Mouse (Mus musculus) stomach, embryonic 16.5 days (tissue): Measurements from ENCODE around the gene Sorbs2. TPM values are rescaled to one million over a fixed set of nuclear protein-coding genes. Genes with fewer than 3 reads are reported as not detected.
A peak's percentile ranks its signal among the peaks of the same experiment; 100 is the strongest.

Experiments used
- ATAC-seq: fragments of 200-750 bp; cut with Nextera tagmentation; 2 replicates; pipeline ENCODE4 v1.8.0; 2017; ENCODE audit warnings: moderate number of reproducible peaks, moderate TSS enrichment; ENCODE audit not compliant: insufficient read depth, low FRiP score
- H3K27ac ChIP-seq: fragments of 300-500 bp; sonication (generic); 2 replicates; pipeline ENCODE4 v1.5.1; 2014; ENCODE audit warnings: low read length
- H3K27me3 ChIP-seq: fragments of 300-500 bp; sonication (generic); 2 replicates; pipeline ENCODE4 v1.6.1; 2014; ENCODE audit warnings: low read length, control low read depth, mixed read lengths; ENCODE audit not compliant: control insufficient read depth, insufficient read depth
- H3K36me3 ChIP-seq: fragments of 300-500 bp; sonication (generic); 2 replicates; pipeline ENCODE4 v1.6.1; 2014; ENCODE audit warnings: low read length; ENCODE audit not compliant: control insufficient read depth, insufficient read depth
- H3K4me1 ChIP-seq: fragments of 300-500 bp; sonication (generic); 2 replicates; pipeline ENCODE4 v1.6.1; 2014; ENCODE audit warnings: low read length, control low read depth, mixed read lengths; ENCODE audit not compliant: control insufficient read depth, insufficient read depth
- H3K4me2 ChIP-seq: fragments of 300-500 bp; sonication (generic); 2 replicates; pipeline ENCODE4 v1.6.1; 2014; ENCODE audit warnings: low read depth, low read length, mixed read lengths
- H3K4me3 ChIP-seq: fragments of 300-500 bp; sonication (generic); replicated peaks from 2 replicates; pipeline ENCODE4 v1.5.1; 2014; ENCODE audit warnings: mild to moderate bottlenecking, low read length
- H3K9ac ChIP-seq: fragments of 300-500 bp; sonication (generic); 2 replicates; pipeline ENCODE4 v1.6.1; 2014; ENCODE audit warnings: low read length
- H3K9me3 ChIP-seq: fragments of 300-500 bp; sonication (generic); replicated peaks from 2 replicates; pipeline ENCODE4 v1.6.1; 2016; ENCODE audit warnings: low read length, control low read depth; ENCODE audit not compliant: control insufficient read depth
- WGBS: fragments of 180-500 bp; shearing (Covaris S2); extraction: QIAGEN DNeasy Blood & Tissue Kit; methylation state at CpG from one replicate; pipeline ENCODE4 v1.1.7; 2014; 5-methylcytosine and 5-hydroxymethylcytosine counted together
- polyA plus RNA-seq: library from polyadenylated mRNA; unstranded; fragments of >200 nt; fragmentation: Nextera tagmentation; extraction: Ambion mirVana; gene quantifications from 2 replicates; pipeline ENCODE4 v1.2.1, GENCODE M21; 2015

Gene Sorbs2
- polyA plus RNA-seq, 1 experiment from 2014 or later: 28.3 TPM

DNA sequence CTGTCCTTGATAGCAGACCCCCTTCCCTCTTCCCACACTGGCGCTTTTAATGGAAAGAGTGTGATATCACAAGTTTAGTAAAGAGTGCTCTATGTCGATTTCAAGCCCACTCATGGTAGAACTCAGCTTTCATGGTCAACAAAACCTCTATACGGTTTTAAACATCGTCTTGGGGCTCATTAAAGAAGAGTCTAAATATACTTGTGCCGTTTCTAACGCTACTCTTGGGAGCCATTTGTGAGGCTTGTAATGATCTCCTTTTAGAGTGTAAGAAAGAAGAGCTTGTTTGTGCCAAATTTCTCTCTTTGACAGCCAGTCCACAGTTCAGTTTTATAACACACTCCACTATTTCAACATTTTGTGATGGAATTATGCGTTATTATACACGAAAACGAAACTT, 253.0 kb downstream of the Sorbs2 start:
- 0 out of 2 replicates have a peak overlapping the region, but pooled peaks have one; percentile 29 for H3K27ac ChIP-seq
- H3K4me2 ChIP-seq: no peak overlapping the region
- 0 out of 2 replicates have a peak, but pooled peaks cover 3% of the 10 kb centered on the region for H3K4me1 ChIP-seq
- H3K9ac ChIP-seq: no peak overlapping the region
- H3K36me3 ChIP-seq: no peaks in the 10 kb centered on the region
- H3K9me3 ChIP-seq: no peaks in the 10 kb centered on the region
- ATAC-seq: no peak
- 59% methylated on average over 9 of the region's 9 CpGs for WGBS
- H3K4me3 ChIP-seq: no peak overlapping the region
- H3K27me3 ChIP-seq: no peaks in the 10 kb centered on the region

DNA sequence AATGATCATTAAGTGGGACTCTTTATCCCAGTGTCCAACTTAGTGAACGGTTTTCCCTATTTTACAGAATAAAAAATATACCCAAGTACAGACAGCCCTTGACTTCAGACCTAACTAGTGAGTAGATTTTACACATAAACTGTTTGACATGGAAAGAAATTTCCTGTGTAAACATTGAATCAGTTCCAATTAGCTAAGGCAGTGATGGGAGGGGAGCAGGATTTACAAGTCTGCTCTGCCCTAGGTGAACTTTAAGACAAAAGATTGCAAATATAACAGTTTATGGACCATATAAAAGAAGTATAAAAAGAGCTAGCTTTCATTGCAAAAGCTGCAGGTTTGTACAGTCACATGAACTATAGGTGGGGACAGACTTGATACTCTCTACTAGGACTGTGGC, 253.5 kb downstream of the Sorbs2 start:
- H3K4me2 ChIP-seq: no peak overlapping the region
- no peaks in the 10 kb centered on the region for H3K36me3 ChIP-seq
- no peaks in the 10 kb centered on the region for H3K27me3 ChIP-seq
- peak overlapping the region; percentile 33; the same call in 1 of the 2 replicates for H3K27ac ChIP-seq
- 0 out of 2 replicates have a peak, but pooled peaks cover 3% of the 10 kb centered on the region for H3K4me1 ChIP-seq
- 36% methylated on average over 1 of the region's 1 CpGs for WGBS
- H3K4me3 ChIP-seq: no peak overlapping the region
- no peak overlapping the region for H3K9ac ChIP-seq
- no peak for ATAC-seq
- H3K9me3 ChIP-seq: no peaks in the 10 kb centered on the region

DNA sequence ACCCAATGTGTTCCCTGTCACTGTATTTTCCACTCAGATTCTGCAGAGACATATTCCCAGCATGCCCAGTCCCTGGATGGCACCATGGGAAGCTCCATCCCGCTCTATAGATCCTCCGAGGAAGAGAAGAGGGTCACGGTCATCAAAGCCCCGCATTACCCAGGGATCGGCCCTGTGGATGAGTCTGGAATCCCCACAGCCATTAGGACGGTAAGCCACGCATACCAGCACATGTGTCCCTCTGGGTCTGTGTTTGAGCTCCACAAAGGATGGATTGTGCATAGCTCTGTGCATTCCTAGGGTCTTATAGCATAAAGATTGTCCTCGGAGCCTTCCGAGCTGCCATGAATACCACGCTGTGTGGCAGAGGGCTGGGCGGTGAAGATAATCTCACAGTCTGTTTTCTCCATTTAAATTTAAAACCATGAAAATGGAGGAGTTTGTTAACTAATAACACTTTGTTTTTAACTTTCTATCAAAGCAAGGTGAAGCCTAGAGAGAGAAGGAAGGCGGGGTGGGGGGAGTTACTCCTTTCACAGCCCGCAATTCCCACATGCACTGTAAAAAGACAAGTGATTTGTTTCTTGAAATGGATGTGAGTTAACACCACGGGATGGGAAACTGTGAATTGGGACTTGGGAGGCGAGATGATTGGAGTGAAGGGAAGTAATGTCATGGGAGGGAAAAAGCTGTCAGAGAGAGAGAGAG, 255.5 kb downstream of the Sorbs2 start:
- H3K9ac ChIP-seq: no peak overlapping the region
- H3K27me3 ChIP-seq: no peaks in the 10 kb centered on the region
- 0 out of 2 replicates have a peak overlapping the region, but pooled peaks have one; percentile 9 for H3K4me2 ChIP-seq
- no peak overlapping the region for H3K4me3 ChIP-seq
- H3K27ac ChIP-seq: no peak overlapping the region; the same call in 1 of the 2 replicates
- ATAC-seq: no peak
- H3K9me3 ChIP-seq: no peaks in the 10 kb centered on the region
- H3K36me3 ChIP-seq: no peaks in the 10 kb centered on the region
- WGBS: 74% methylated on average over 15 of the region's 15 CpGs
- H3K4me1 ChIP-seq: 0 out of 2 replicates have a peak, but pooled peaks cover 3% of the 10 kb centered on the region

DNA sequence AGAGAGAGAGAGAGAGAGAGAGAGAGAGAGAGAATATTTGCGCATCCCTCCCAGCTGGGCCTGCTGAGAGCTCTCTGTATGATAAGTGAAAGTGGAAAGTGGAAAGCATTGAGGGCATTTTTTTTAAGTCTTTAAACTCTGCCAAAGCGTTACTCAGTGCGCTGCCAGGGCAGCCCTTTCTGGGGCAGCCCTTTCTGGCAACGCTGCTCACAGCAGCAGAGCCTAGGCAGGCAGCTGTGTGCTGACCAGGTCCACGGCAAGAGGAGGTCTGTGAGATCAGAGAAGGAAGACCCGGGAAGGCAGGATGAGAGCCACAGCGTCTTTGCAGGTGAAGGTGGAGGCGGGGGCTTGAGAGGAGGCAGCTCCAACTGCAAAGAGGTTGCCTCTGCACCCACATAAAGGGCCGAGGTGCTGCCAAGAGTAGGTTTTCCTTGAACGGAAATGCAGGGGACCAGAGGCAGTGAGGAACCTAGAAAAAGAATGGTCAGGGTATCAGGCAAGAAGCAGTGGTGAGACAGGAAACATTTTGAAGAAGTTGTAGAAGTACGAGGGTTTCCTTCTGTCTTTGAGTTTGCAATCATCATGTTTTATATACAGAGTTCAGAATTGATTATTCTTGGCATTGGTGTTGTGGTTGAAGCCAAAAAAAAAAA, 256.2 kb downstream of the Sorbs2 start:
- peak overlapping the region; percentile 85 for H3K27ac ChIP-seq
- 32% methylated on average over 11 of the region's 11 CpGs for WGBS
- no peaks in the 10 kb centered on the region for H3K27me3 ChIP-seq
- H3K4me1 ChIP-seq: 0 out of 2 replicates have a peak, but pooled peaks cover 3% of the 10 kb centered on the region
- peak overlapping the region; percentile 20; the same call in 1 of the 2 replicates for H3K9ac ChIP-seq
- no peaks in the 10 kb centered on the region for H3K36me3 ChIP-seq
- ATAC-seq: peak; percentile 64; the same call in 1 of the 2 replicates
- H3K4me3 ChIP-seq: 0 out of 2 replicates have a peak overlapping the region, but pooled peaks have one; percentile 0
- 0 out of 2 replicates have a peak overlapping the region, but pooled peaks have one; percentile 9 for H3K4me2 ChIP-seq
- no peaks in the 10 kb centered on the region for H3K9me3 ChIP-seq

DNA sequence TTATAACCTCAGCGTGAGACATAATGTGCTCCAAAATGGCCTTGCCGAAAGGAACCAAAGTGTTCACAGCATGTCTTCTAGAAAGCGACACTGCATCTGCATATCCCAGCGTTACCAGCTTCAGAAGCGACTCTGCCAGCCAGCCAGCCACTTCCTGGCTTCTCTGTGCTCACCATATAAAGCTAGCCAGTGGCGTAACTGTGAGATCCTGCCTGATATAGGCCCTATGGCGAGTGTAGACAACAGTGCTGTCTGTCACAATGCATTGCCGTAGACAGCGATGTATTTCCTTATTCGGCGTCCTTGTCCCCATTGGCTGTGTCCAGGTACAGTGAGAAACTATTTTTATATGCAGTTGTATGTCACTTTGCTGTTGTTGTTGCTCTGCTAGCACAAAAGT, 258.6 kb downstream of the Sorbs2 start:
- no peaks in the 10 kb centered on the region for H3K27me3 ChIP-seq
- no peak overlapping the region for H3K4me2 ChIP-seq
- 83% methylated on average over 11 of the region's 11 CpGs for WGBS
- no peaks in the 10 kb centered on the region for H3K36me3 ChIP-seq
- no peak overlapping the region for H3K27ac ChIP-seq
- H3K4me1 ChIP-seq: 0 out of 2 replicates have a peak, but pooled peaks cover 3% of the 10 kb centered on the region
- no peak overlapping the region for H3K9ac ChIP-seq
- no peaks in the 10 kb centered on the region for H3K9me3 ChIP-seq
- no peak for ATAC-seq
- no peak overlapping the region for H3K4me3 ChIP-seq

DNA sequence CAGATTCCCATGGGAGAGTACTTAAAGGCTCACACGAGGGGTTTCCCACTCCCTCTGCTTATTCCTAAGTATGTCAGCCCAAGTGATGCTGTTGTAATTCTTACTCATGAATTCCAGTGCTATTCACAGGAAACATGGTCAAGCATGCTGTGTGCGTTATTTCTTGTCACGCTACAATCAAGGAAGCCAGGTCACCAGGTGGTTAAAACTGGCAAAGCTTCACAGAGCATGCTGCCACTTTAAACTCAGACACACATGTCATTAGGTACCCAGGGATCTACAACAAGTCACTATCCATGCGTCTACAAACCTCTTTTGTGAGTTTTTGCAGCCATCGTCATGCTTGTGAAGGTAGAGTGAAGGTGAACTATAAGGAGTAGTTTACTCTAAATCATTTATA, 267.3 kb downstream of the Sorbs2 start:
- no peaks in the 10 kb centered on the region for H3K4me1 ChIP-seq
- H3K4me2 ChIP-seq: no peak overlapping the region
- no peaks in the 10 kb centered on the region for H3K9me3 ChIP-seq
- H3K4me3 ChIP-seq: no peak overlapping the region
- ATAC-seq: no peak
- 87% methylated on average over 5 of the region's 5 CpGs for WGBS
- H3K36me3 ChIP-seq: no peaks in the 10 kb centered on the region
- H3K27ac ChIP-seq: no peak overlapping the region
- H3K27me3 ChIP-seq: no peaks in the 10 kb centered on the region
- no peak overlapping the region for H3K9ac ChIP-seq

DNA sequence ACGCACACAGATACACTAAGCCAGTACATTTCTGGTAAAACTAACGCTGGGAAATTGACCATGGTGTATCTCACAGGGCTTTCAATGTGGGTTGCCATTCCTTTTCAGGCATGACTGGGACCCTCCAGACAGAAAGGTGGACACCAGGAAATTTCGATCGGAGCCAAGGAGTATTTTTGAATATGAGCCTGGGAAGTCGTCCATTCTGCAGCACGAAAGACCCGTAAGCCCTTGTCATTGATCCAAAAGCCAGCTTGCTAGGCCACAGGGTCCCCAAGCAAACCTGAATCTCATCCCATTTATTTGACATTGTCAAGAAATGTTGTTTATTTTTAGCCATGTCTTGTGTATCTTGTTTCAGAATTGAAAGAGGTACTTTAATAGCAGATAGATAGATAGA, 267.9 kb downstream of the Sorbs2 start:
- no peak overlapping the region for H3K27ac ChIP-seq
- no peak overlapping the region for H3K4me2 ChIP-seq
- no peaks in the 10 kb centered on the region for H3K9me3 ChIP-seq
- H3K9ac ChIP-seq: no peak overlapping the region
- WGBS: 90% methylated on average over 7 of the region's 7 CpGs
- H3K27me3 ChIP-seq: no peaks in the 10 kb centered on the region
- no peaks in the 10 kb centered on the region for H3K4me1 ChIP-seq
- no peaks in the 10 kb centered on the region for H3K36me3 ChIP-seq
- no peak for ATAC-seq
- H3K4me3 ChIP-seq: no peak overlapping the region

DNA sequence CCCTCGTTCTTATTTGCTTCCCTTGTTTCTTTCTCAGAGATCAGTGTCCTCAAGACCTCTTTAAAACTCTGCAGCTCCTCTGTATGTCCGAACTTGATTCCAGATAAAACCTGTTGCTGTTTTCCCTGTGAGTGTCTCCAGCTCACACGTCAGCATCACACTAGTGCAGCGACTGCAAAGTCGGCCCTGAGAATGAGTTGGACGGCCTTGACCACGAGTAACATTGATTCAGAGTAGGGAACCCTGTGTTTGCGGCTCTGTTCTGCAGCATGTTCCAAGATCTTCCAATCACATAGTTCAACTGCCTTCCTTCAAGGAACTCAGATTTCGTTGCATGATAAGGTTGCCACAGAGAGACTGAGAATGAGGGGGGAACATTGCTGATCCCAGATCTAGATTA, 268.8 kb downstream of the Sorbs2 start:
- ATAC-seq: no peak
- Histone ChIP-seq H3K9ac (no peak overlapping the region), H3K9me3 (no peaks in the 10 kb centered on the region), H3K4me1 (no peaks in the 10 kb centered on the region), H3K4me3 (no peak overlapping the region), H3K4me2 (no peak overlapping the region), H3K36me3 (no peaks in the 10 kb centered on the region), H3K27ac (no peak overlapping the region), H3K27me3 (no peaks in the 10 kb centered on the region)
- 86% methylated on average over 9 of the region's 9 CpGs for WGBS

DNA sequence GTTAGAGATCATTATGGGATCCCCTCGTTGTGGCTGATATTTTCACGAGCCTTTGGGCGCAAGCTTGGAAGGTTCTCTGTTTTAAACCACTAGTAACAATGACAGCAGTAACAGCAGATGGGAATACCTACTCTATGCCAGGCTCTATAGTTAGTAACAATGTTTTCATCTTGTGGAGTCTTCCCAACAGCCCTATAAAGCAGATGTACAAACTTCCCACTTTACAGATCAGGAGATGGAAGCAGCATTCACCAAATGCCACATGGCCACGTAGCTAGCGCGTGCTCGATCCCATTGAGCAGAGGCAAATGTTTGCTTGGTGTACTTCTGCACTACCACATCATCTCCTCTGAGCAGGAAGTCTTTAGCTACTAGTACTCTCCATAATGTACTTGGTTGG, 269.4 kb downstream of the Sorbs2 start:
- Histone ChIP-seq H3K4me1 (no peaks in the 10 kb centered on the region), H3K9me3 (no peaks in the 10 kb centered on the region), H3K9ac (no peak overlapping the region), H3K4me2 (no peak overlapping the region), H3K27me3 (no peaks in the 10 kb centered on the region), H3K36me3 (no peaks in the 10 kb centered on the region), H3K27ac (no peak overlapping the region), H3K4me3 (no peak overlapping the region)
- WGBS: 95% methylated on average over 7 of the region's 7 CpGs
- ATAC-seq: no peak
